Mouse (Mus musculus): ENCODE results near the gene Nab2.

DNA sequence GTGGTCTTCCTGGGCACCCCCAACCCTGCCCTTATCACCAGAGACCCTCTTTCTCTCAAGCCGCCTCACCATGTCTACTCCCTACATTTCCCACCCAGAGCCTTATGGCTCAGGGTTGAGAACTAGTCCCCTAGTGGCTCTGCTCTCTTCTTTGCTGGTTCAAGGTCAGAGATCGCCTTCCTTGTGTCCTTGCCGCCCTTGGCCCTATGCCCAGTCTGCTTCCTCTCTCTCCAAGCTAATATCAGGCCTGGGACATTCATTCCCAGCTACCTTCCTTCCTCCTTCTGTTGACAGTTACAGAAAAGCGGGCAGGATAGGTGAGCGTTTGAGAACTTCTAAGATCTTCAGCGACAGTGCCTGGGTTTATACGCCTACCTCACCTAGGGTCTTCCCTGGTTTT is 39.4 kb upstream of the Nab2 start:
- TF ChIP-seq CTCF (IDR thresholded peaks at IDR 0.05; ENCODE audit: low read depth, low read length), result no peak
- no peak for TF ChIP-seq POLR2A (IDR thresholded peaks at IDR 0.05; ENCODE audit: extremely low read depth, insufficient read depth, low read length)

Measured in liver, adult 2 months (tissue).